Mouse (Mus musculus): ENCODE measurements around the gene Plxna4. TPM values are rescaled to one million over a fixed set of nuclear protein-coding genes. Genes with fewer than 3 reads are reported as not detected.

Plxna4 gene
- polyA plus RNA-seq, 1 experiment from 2014 or later = 2.5 TPM

GRCm38 (mm10) chr6:32602130-32602529 lies 14.1 kb upstream of the Plxna4 start:
- Histone ChIP-seq H3K4me1 (ENCODE audit: insufficient read depth, low read depth, low read length) (no peaks in the 10 kb centered on the region), H3K36me3 (ENCODE audit: insufficient read depth, low read length) (no peaks in the 10 kb centered on the region), H3K9ac (replicated peaks; ENCODE audit: low read depth) (no peak overlapping the region), H3K4me2 (replicated peaks; ENCODE audit: low read depth, low read length) (no peak overlapping the region), H3K9me3 (ENCODE audit: low read length) (no peaks in the 10 kb centered on the region), H3K4me3 (ENCODE audit: low read depth, low read length) (no peak overlapping the region), H3K27me3 (replicated peaks; ENCODE audit: insufficient read depth, low read length) (no peaks in the 10 kb centered on the region), H3K27ac (ENCODE audit: low read length) (no peak overlapping the region)
- TF ChIP-seq CTCF (IDR thresholded peaks at IDR 0.05) = no peak
- TF ChIP-seq EP300 (IDR thresholded peaks at IDR 0.05) = no peak
- ATAC-seq (no peak), DNase-seq (ENCODE audit: low spot score) (no peak)
- 84% methylated on average over 2 of the region's 2 CpGs for WGBS

- Histone ChIP-seq H3K27ac (ENCODE audit: low read length) (no peak overlapping the region), H3K4me2 (replicated peaks; ENCODE audit: low read depth, low read length) (no peak overlapping the region), H3K9me3 (ENCODE audit: low read length) (no peaks in the 10 kb centered on the region), H3K9ac (replicated peaks; ENCODE audit: low read depth) (no peak overlapping the region), H3K27me3 (replicated peaks; ENCODE audit: insufficient read depth, low read length) (no peaks in the 10 kb centered on the region), H3K4me3 (ENCODE audit: low read depth, low read length) (no peak overlapping the region), H3K4me1 (ENCODE audit: insufficient read depth, low read depth, low read length) (no peaks in the 10 kb centered on the region), H3K36me3 (ENCODE audit: insufficient read depth, low read length) (no peaks in the 10 kb centered on the region)
- DNase-seq (ENCODE audit: low spot score) (no peak), ATAC-seq (no peak)
- TF ChIP-seq EP300 (IDR thresholded peaks at IDR 0.05) (no peak), CTCF (IDR thresholded peaks at IDR 0.05) (no peak)
- WGBS = 50% methylated on average over 2 of the region's 2 CpGs
Measured at GRCm38 (mm10) chr6:32601306-32601705, 13.3 kb upstream of the Plxna4 start.

GRCm38 (mm10) chr6:32595591-32595990 lies 7.6 kb upstream of the Plxna4 start:
- 37% methylated on average over 3 of the region's 3 CpGs for WGBS
- TF ChIP-seq CTCF (IDR thresholded peaks at IDR 0.05) = no peak
- ATAC-seq = no peak
- Histone ChIP-seq H3K9ac (replicated peaks; ENCODE audit: low read depth) (no peak overlapping the region), H3K4me1 (ENCODE audit: insufficient read depth, low read depth, low read length) (no peaks in the 10 kb centered on the region), H3K4me2 (replicated peaks; ENCODE audit: low read depth, low read length) (no peak overlapping the region), H3K36me3 (ENCODE audit: insufficient read depth, low read length) (no peaks in the 10 kb centered on the region), H3K27ac (ENCODE audit: low read length) (no peak overlapping the region), H3K9me3 (ENCODE audit: low read length) (no peaks in the 10 kb centered on the region), H3K4me3 (ENCODE audit: low read depth, low read length) (no peak overlapping the region), H3K27me3 (replicated peaks; ENCODE audit: insufficient read depth, low read length) (no peaks in the 10 kb centered on the region; the same call in 1 of the 2 replicates)
- no peak for DNase-seq (ENCODE audit: low spot score)

GRCm38 (mm10) chr6:32590979-32591758 lies 3.2 kb upstream of the Plxna4 start:
- peaks cover 2% of the 10 kb centered on the region; the same call in 1 of the 2 replicates for H3K4me1 ChIP-seq (ENCODE audit: insufficient read depth, low read depth, low read length)
- H3K4me3 ChIP-seq (ENCODE audit: low read depth, low read length) = no peak overlapping the region
- H3K4me2 ChIP-seq (replicated peaks; ENCODE audit: low read depth, low read length) = no peak overlapping the region
- H3K27me3 ChIP-seq (replicated peaks; ENCODE audit: insufficient read depth, low read length) = peaks cover 11% of the 10 kb centered on the region
- TF ChIP-seq EP300 (IDR thresholded peaks at IDR 0.05) = no peak
- TF ChIP-seq CTCF (IDR thresholded peaks at IDR 0.05) = peak; percentile 91
- H3K27ac ChIP-seq (ENCODE audit: low read length) = no peak overlapping the region
- H3K9ac ChIP-seq (replicated peaks; ENCODE audit: low read depth) = no peak overlapping the region
- H3K9me3 ChIP-seq (ENCODE audit: low read length) = no peaks in the 10 kb centered on the region
- DNase-seq (ENCODE audit: low spot score) = peak; percentile 89
- no peaks in the 10 kb centered on the region for H3K36me3 ChIP-seq (ENCODE audit: insufficient read depth, low read length)
- ATAC-seq = peak; percentile 32; the same call in 1 of the 2 replicates
- WGBS = 32% methylated on average over 13 of the region's 13 CpGs

GRCm38 (mm10) chr6:32589632-32590031 lies 1.6 kb upstream of the Plxna4 start:
- Histone ChIP-seq H3K9me3 (ENCODE audit: low read length) (no peaks in the 10 kb centered on the region), H3K4me1 (ENCODE audit: insufficient read depth, low read depth, low read length) (peaks cover 3% of the 10 kb centered on the region; the same call in 1 of the 2 replicates), H3K9ac (replicated peaks; ENCODE audit: low read depth) (no peak overlapping the region), H3K27me3 (replicated peaks; ENCODE audit: insufficient read depth, low read length) (peaks cover 12% of the 10 kb centered on the region), H3K4me2 (replicated peaks; ENCODE audit: low read depth, low read length) (no peak overlapping the region), H3K4me3 (ENCODE audit: low read depth, low read length) (no peak overlapping the region), H3K27ac (ENCODE audit: low read length) (no peak overlapping the region), H3K36me3 (ENCODE audit: insufficient read depth, low read length) (no peaks in the 10 kb centered on the region)
- DNase-seq (ENCODE audit: low spot score) = no peak
- ATAC-seq = no peak
- 62% methylated on average over 4 of the region's 4 CpGs for WGBS
- TF ChIP-seq CTCF (IDR thresholded peaks at IDR 0.05) (no peak), EP300 (IDR thresholded peaks at IDR 0.05) (no peak)

- peak overlapping the region; percentile 98 for H3K4me2 ChIP-seq (replicated peaks; ENCODE audit: low read depth, low read length)
- TF ChIP-seq EP300 (IDR thresholded peaks at IDR 0.05) = no peak
- TF ChIP-seq CTCF (IDR thresholded peaks at IDR 0.05) = no peak; the same call in 1 of the 2 replicates
- H3K9me3 ChIP-seq (ENCODE audit: low read length) = no peaks in the 10 kb centered on the region
- 2% methylated on average over 57 of the region's 82 CpGs for WGBS
- H3K9ac ChIP-seq (replicated peaks; ENCODE audit: low read depth) = peak overlapping the region; percentile 63
- H3K27me3 ChIP-seq (replicated peaks; ENCODE audit: insufficient read depth, low read length) = peaks cover 15% of the 10 kb centered on the region
- peak overlapping the region; percentile 62 for H3K4me3 ChIP-seq (ENCODE audit: low read depth, low read length)
- ATAC-seq = peak; percentile 68
- DNase-seq (ENCODE audit: low spot score) = peak; percentile 48
- H3K36me3 ChIP-seq (ENCODE audit: insufficient read depth, low read length) = no peaks in the 10 kb centered on the region
- 0 out of 2 replicates have a peak overlapping the region, but pooled peaks have one; percentile 15 for H3K27ac ChIP-seq (ENCODE audit: low read length)
- peaks cover 3% of the 10 kb centered on the region; the same call in 1 of the 2 replicates for H3K4me1 ChIP-seq (ENCODE audit: insufficient read depth, low read depth, low read length)
Measured at GRCm38 (mm10) chr6:32587136-32588009, 619 bp downstream of the Plxna4 start.
